Mouse (Mus musculus) forebrain, postnatal 0 days (tissue): Measurements from ENCODE around the gene Glyctk. TPM values are rescaled to one million over a fixed set of nuclear protein-coding genes. Genes with fewer than 3 reads are reported as not detected.

ENCODE experiments used
- ATAC-seq: fragments of 200-750 bp; cut with Nextera tagmentation; 2 replicates; pipeline ENCODE4 v1.8.0; 2017; ENCODE audit warnings: mild to moderate bottlenecking, moderate library complexity
- DNase-seq: peaks from one replicate; pipeline ENCODE4 v3.0.0-alpha.2; 2015
- H3K27ac ChIP-seq: fragments of 300-500 bp; sonication (generic); 2 replicates; pipeline ENCODE4 v1.5.1; 2014; ENCODE audit warnings: low read depth, mild to moderate bottlenecking, antibody characterized with exemption, low read length, moderate library complexity, mixed read lengths
- H3K27me3 ChIP-seq: fragments of 300-500 bp; sonication (generic); 2 replicates; pipeline ENCODE4 v1.6.1; 2014; ENCODE audit warnings: mild to moderate bottlenecking, low read length, mixed read lengths; ENCODE audit not compliant: insufficient read depth
- H3K36me3 ChIP-seq: fragments of 300-500 bp; sonication (generic); 2 replicates; pipeline ENCODE4 v1.6.1; 2014; ENCODE audit warnings: mild to moderate bottlenecking, moderate library complexity; ENCODE audit not compliant: insufficient read depth
- H3K4me1 ChIP-seq: fragments of 300-500 bp; sonication (generic); 2 replicates; pipeline ENCODE4 v1.6.1; 2014; ENCODE audit warnings: antibody characterized with exemption; ENCODE audit not compliant: insufficient read depth
- H3K4me2 ChIP-seq: fragments of 300-500 bp; sonication (generic); 2 replicates; pipeline ENCODE4 v1.6.1; 2014; ENCODE audit warnings: low read depth, mild to moderate bottlenecking, moderate library complexity
- H3K4me3 ChIP-seq: fragments of 300-500 bp; sonication (generic); 2 replicates; pipeline ENCODE4 v1.5.1; 2014; ENCODE audit warnings: low read depth, low read length, mixed read lengths
- H3K9ac ChIP-seq: fragments of 300-500 bp; sonication (generic); 2 replicates; pipeline ENCODE4 v1.6.1; 2014; ENCODE audit warnings: mild to moderate bottlenecking
- H3K9me3 ChIP-seq: fragments of 300-500 bp; sonication (generic); 2 replicates; pipeline ENCODE4 v1.6.1; 2016; ENCODE audit warnings: low read length
- CTCF ChIP-seq: sonication (generic); IDR thresholded peaks from 2 replicates; pipeline ENCODE4 v1.5.1; 2016; ENCODE audit warnings: antibody characterized with exemption, control low read depth, low read depth
- WGBS: fragments of 180-500 bp; shearing (Covaris S2); extraction: QIAGEN DNeasy Blood & Tissue Kit; methylation state at CpG from one replicate; pipeline ENCODE4 v1.1.7; 2014; 5-methylcytosine and 5-hydroxymethylcytosine counted together
- microRNA counts: library from miRNA; unstranded; fragments of <30 nt; microRNA quantifications from one replicate; lab custom pipeline; 2015
- microRNA-seq, 2 experiments: library from miRNA; unstranded; fragments of <30 nt; microRNA quantifications; one replicate each; pipeline ENCODE4; 2016
- polyA plus RNA-seq: library from polyadenylated mRNA; unstranded; fragments of >200 nt; fragmentation: Nextera tagmentation; extraction: Ambion mirVana; gene quantifications from 2 replicates; pipeline ENCODE4 v1.2.1, GENCODE M21; 2015
- total RNA-seq: library from RNA; depleted of rRNA; stranded (reverse); fragments of >200 nt; gene quantifications from 2 replicates; pipeline ENCODE4 v1.2.3, GENCODE M21; 2014; rRNA removed

Gene Glyctk
- total and polyA plus RNA-seq, 2 experiments from 2014 or later, result 1.1 to 3.0 TPM

DNA sequence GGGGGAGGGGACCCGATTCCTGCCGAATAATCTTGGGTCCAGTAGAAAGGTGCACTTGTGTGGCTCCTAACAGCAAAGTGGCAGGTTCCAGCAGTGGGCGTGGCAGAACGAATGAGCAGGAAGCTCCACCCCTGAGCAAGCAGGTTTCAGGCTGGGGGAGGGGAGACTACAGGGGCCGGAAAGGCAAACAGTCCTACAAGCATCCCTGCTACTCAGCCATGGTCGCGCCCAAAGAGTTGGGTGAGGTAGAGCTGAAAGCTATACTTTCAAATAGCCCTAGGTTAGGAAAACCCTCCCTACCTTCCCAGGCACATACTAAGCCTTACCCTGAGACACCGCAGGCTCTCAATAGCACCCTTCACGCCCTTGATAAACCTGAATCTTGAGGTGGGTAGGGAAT, 51.7 kb downstream of the Glyctk start:
- Histone ChIP-seq H3K27ac (no peak overlapping the region), H3K4me3 (no peak overlapping the region), H3K4me2 (no peak overlapping the region), H3K9me3 (no peaks in the 10 kb centered on the region), H3K9ac (no peak overlapping the region), H3K27me3 (no peaks in the 10 kb centered on the region), H3K36me3 (no peaks in the 10 kb centered on the region), H3K4me1 (no peaks in the 10 kb centered on the region)
- no peak for ATAC-seq
- WGBS, result 83% methylated on average over 9 of the region's 9 CpGs
- no peak for DNase-seq
- TF ChIP-seq CTCF, result no peak

DNA sequence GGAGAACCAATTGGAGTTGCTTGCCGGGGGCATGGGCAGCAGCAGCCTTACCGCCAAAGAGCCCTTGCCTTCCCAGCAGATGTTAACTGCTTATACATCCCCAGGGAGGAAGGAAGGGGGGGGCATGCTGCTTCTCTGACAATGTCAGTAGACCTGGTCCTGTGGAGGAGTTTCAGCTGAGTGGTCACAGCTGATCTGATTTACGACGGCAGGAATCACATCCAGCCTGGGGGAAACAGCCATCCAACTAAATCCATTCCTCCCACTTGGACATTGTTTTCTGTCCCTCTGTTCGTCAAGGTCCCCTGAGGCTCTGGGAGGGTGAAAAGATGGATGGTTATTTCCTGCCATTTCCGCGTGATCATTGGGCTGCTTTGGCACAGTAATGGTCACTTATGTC, 53.5 kb downstream of the Glyctk start:
- WGBS, result 92% methylated on average over 7 of the region's 7 CpGs
- Histone ChIP-seq H3K36me3 (no peaks in the 10 kb centered on the region), H3K9me3 (no peaks in the 10 kb centered on the region), H3K4me1 (no peaks in the 10 kb centered on the region), H3K27ac (no peak overlapping the region), H3K27me3 (no peaks in the 10 kb centered on the region), H3K9ac (no peak overlapping the region), H3K4me3 (no peak overlapping the region), H3K4me2 (no peak overlapping the region)
- no peak for TF ChIP-seq CTCF
- DNase-seq (no peak), ATAC-seq (no peak)

MicroRNAs encoded within 50 kb of the gene (microRNA counts, 519-probe panel; counts per million panel counts)
- 7,955 counts per million, percentile 97 among the panel's probes with 10 or more counts for microRNA mmu-let-7g (lab: Ali Mortazavi, UCI)

Small RNA genes lying within 50 kb of the gene (microRNA-seq; reads per million reads assigned to microRNA genes)
- 182 to 192 reads per million in 2 experiments for gene Mir135a-1
- gene Mirlet7g, result 68,882 to 80,663 reads per million in 2 experiments

Other genes with a start within 250 kb of the Glyctk start
- 1.1 and 1.3 TPM in 2 replicates for gene Col6a5, start 197.5 kb downstream of the Glyctk start, total RNA-seq
- 0.11 and 0.40 TPM in 2 replicates for gene Col6a5, start 197.5 kb downstream of the Glyctk start, polyA plus RNA-seq
- gene Col6a4, start 61.4 kb downstream of the Glyctk start, total RNA-seq, result 0.81 and 2.0 TPM in 2 replicates
- gene Col6a4, start 61.4 kb downstream of the Glyctk start, polyA plus RNA-seq, result 0.92 and 1.1 TPM in 2 replicates
- gene Wdr82, start 12.8 kb upstream of the Glyctk start, total RNA-seq, result 216 and 261 TPM in 2 replicates
- gene Wdr82, start 12.8 kb upstream of the Glyctk start, polyA plus RNA-seq, result 31.5 and 32.5 TPM in 2 replicates
- gene Ppm1m, start 41.6 kb upstream of the Glyctk start, total RNA-seq, result 16.5 and 20.6 TPM in 2 replicates
- 13.7 and 17.7 TPM in 2 replicates for gene Ppm1m, start 41.6 kb upstream of the Glyctk start, polyA plus RNA-seq
- gene Twf2, start 45.0 kb upstream of the Glyctk start, total RNA-seq, result 63.1 and 74.6 TPM in 2 replicates
- 50.9 and 55.6 TPM in 2 replicates for gene Twf2, start 45.0 kb upstream of the Glyctk start, polyA plus RNA-seq
- gene Tlr9, start 64.5 kb upstream of the Glyctk start, total RNA-seq, result 0.08 and 0.14 TPM in 2 replicates
- 0.04 TPM in 1 of 2 replicates, not detected in the other for gene Tlr9, start 64.5 kb upstream of the Glyctk start, polyA plus RNA-seq
- gene Alas1, start 90.5 kb upstream of the Glyctk start, total RNA-seq, result 58.4 and 68.4 TPM in 2 replicates
- gene Alas1, start 90.5 kb upstream of the Glyctk start, polyA plus RNA-seq, result 70.4 and 77.8 TPM in 2 replicates
- gene Poc1a, start 122.9 kb upstream of the Glyctk start, total RNA-seq, result 5.8 and 7.6 TPM in 2 replicates
- gene Poc1a, start 122.9 kb upstream of the Glyctk start, polyA plus RNA-seq, result 12.0 and 14.3 TPM in 2 replicates
- 43.5 and 44.5 TPM in 2 replicates for gene Dusp7, start 210.5 kb upstream of the Glyctk start, total RNA-seq
- gene Dusp7, start 210.5 kb upstream of the Glyctk start, polyA plus RNA-seq, result 16.5 and 16.7 TPM in 2 replicates